Mouse (Mus musculus) embryonic facial prominence, embryonic 14.5 days (tissue): Measurements from ENCODE around the gene Ncan. TPM values are rescaled to one million over a fixed set of nuclear protein-coding genes. Genes with fewer than 3 reads are reported as not detected.

Experiments used
- microRNA-seq: library from miRNA; unstranded; fragments of <30 nt; microRNA quantifications from one replicate; pipeline ENCODE4, GENCODE M21; 2016; ENCODE audit warnings: borderline number of aligned reads
- polyA plus RNA-seq: library from polyadenylated mRNA; unstranded; fragments of >200 nt; fragmentation: Nextera tagmentation; extraction: Ambion mirVana; gene quantifications from 2 replicates; pipeline ENCODE4 v1.2.1, GENCODE M21; 2014

Ncan gene
- polyA plus RNA-seq, 1 experiment from 2014 or later, result 1.1 TPM

Small RNA genes lying within 50 kb of the gene (microRNA-seq; reads per million reads assigned to microRNA genes)
- gene Mir7066, result not detected

Other genes with a start within 250 kb of the Ncan start
- gene Cilp2, start 233.2 kb downstream of the Ncan start, polyA plus RNA-seq, result 1.1 and 1.3 TPM in 2 replicates
- gene Tssk6, start 218.7 kb downstream of the Ncan start, polyA plus RNA-seq, result 2.5 and 3.1 TPM in 2 replicates
- 185 and 201 TPM in 2 replicates for gene Ndufa13, start 218.3 kb downstream of the Ncan start, polyA plus RNA-seq
- gene Yjefn3, start 218.2 kb downstream of the Ncan start, polyA plus RNA-seq, result 3.6 and 3.8 TPM in 2 replicates
- 49.4 and 50.4 TPM in 2 replicates for gene Gatad2a, start 124.5 kb downstream of the Ncan start, polyA plus RNA-seq
- 45.8 and 49.1 TPM in 2 replicates for gene Mau2, start 78.1 kb downstream of the Ncan start, polyA plus RNA-seq
- 25.1 and 33.5 TPM in 2 replicates for gene Sugp1, start 78.1 kb downstream of the Ncan start, polyA plus RNA-seq
- gene Tm6sf2, start 47.9 kb downstream of the Ncan start, polyA plus RNA-seq, result 0.47 and 1.1 TPM in 2 replicates
- 0.34 and 0.53 TPM in 2 replicates for gene Hapln4, start 37.4 kb downstream of the Ncan start, polyA plus RNA-seq
- gene Nr2c2ap, start 10.5 kb upstream of the Ncan start, polyA plus RNA-seq, result 18.7 and 20.4 TPM in 2 replicates
- 13.0 and 17.1 TPM in 2 replicates for gene Rfxank, start 18.3 kb upstream of the Ncan start, polyA plus RNA-seq
- gene Borcs8, start 18.6 kb upstream of the Ncan start, polyA plus RNA-seq, result 45.1 and 54.0 TPM in 2 replicates
- 4.9 and 5.1 TPM in 2 replicates for gene Mef2b, start 18.8 kb upstream of the Ncan start, polyA plus RNA-seq
- 46.4 and 55.2 TPM in 2 replicates for gene Tmem161a, start 51.5 kb upstream of the Ncan start, polyA plus RNA-seq
- gene Slc25a42, start 91.4 kb upstream of the Ncan start, polyA plus RNA-seq, result 4.0 and 5.4 TPM in 2 replicates
- gene Sugp2, start 113.4 kb upstream of the Ncan start, polyA plus RNA-seq, result 27.1 and 32.7 TPM in 2 replicates
- 28.8 and 33.4 TPM in 2 replicates for gene Armc6, start 113.6 kb upstream of the Ncan start, polyA plus RNA-seq
- gene Homer3, start 162.0 kb upstream of the Ncan start, polyA plus RNA-seq, result 26.8 and 37.3 TPM in 2 replicates
- 47.4 and 49.2 TPM in 2 replicates for gene Ddx49, start 181.6 kb upstream of the Ncan start, polyA plus RNA-seq
- 314 and 345 TPM in 2 replicates for gene Cope, start 181.6 kb upstream of the Ncan start, polyA plus RNA-seq
- 10.0 and 10.7 TPM in 2 replicates for gene Cers1, start 194.9 kb upstream of the Ncan start, polyA plus RNA-seq
- 1.7 TPM in 1 of 2 replicates, not detected in the other for gene Gdf1, start 208.9 kb upstream of the Ncan start, polyA plus RNA-seq
- gene Upf1, start 232.4 kb upstream of the Ncan start, polyA plus RNA-seq, result 18.9 and 19.1 TPM in 2 replicates